Mouse (Mus musculus) ES-E14 (cell line): ENCODE results near the gene Zfp362.

Experiments used
- HCFC1 ChIP-seq: IDR thresholded peaks from 2 replicates; pipeline ENCODE4 v1.6.1; 2012; ENCODE audit warnings: low read length, inconsistent platforms, borderline replicate concordance; ENCODE audit not compliant: insufficient read depth
- ZC3H11A ChIP-seq: IDR thresholded peaks from 2 replicates; pipeline ENCODE4 v1.6.1; 2012; ENCODE audit warnings: low read depth, mild to moderate bottlenecking, inconsistent platforms, low read length, borderline replicate concordance
- ZNF384 ChIP-seq: IDR thresholded peaks from 2 replicates; pipeline ENCODE4 v1.6.1; 2012; ENCODE audit warnings: low read depth, low read length, inconsistent platforms

DNA sequence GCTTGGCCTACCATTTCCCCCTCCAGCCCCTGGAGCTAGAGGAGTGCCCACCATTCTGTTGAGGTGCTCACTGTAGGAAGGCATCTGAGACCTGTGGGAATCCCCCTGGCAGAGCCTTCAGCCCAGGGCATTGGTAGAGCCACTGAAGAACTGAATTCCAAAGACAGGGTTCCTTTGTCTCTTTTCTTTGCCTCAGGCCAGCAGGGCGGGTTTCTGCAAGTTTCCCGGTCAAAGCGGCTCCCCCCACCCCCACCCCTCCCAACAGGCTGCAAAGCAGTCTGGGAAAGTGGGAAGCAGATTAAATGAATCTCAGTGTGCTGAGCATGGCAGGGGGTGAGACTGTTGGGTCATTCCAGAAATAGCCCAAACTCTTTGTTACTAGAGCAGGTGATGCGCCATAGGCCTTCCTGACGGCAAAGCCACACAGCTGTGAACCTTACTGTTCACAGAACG, 68.7 kb downstream of the Zfp362 start:
- TF ChIP-seq HCFC1 (no peak), ZC3H11A (no peak), ZNF384 (no peak)
